9 mouse cellular contexts compared by ENCODE assay signal in genomic region chr15:83036900-83037519, GRCm38 (mm10). TPM values are rescaled to one million over a fixed set of nuclear protein-coding genes. Genes with fewer than 3 reads are reported as not detected.
DNase-seq lines count a peak whose midpoint lies in the region; ATAC-seq and TF ChIP-seq lines count a peak whose summit lies in the region.
"Had no signal": no experiment of that assay in that cellular context is flagged by ENCODE, and none has a peak within 500 bp of the region (broad histone marks: within the 10 kb centered on the region; RNA-seq: fewer than 3 reads in every experiment).

No protein-coding gene starts in this region.

- no peak; the same call in 1 of the 2 replicates for ATAC-seq in kidney, embryonic 14.5 days (ENCODE audit: low FRiP score, low TSS enrichment)
- no peak for ATAC-seq in CD4-positive, CD25-positive, alpha-beta regulatory T cell, adult 4 months

- intact Hi-C loops in left cerebral cortex, adult 2 months (cut with DNase I) = loop anchor here (1.0 to 2.0 kb wide), 4 partner anchors 50 to 232 kb away; partner anchors contain the start of gene Tcf20

- TF ChIP-seq CTCF in kidney, adult 2 months (conservative IDR thresholded peaks at IDR 0.05; ENCODE audit: insufficient read depth, insufficient read length, low read depth, low read length) = no peak
- TF ChIP-seq CTCF in left cerebral cortex, adult 2 months (IDR thresholded peaks at IDR 0.05) = no peak

- no peaks in the 10 kb centered on the region for H3K4me1 ChIP-seq in kidney, adult 2 months (ENCODE audit: control insufficient read depth, insufficient read depth, low read length)
- peaks cover 34% of the 10 kb centered on the region; the same call in 1 of the 2 replicates for H3K4me1 ChIP-seq in kidney, embryonic 14.5 days (ENCODE audit: control insufficient read depth, insufficient read depth, low read length)

- H3K4me3 ChIP-seq in kidney, adult 2 months (ENCODE audit: insufficient read depth, low read depth, low read length) = no peak overlapping the region
- H3K4me3 ChIP-seq in kidney, embryonic 14.5 days (ENCODE audit: low read length) = no peak overlapping the region
- H3K4me3 ChIP-seq in left cerebral cortex, adult 2 months = no peak overlapping the region

- H3K9me3 ChIP-seq in kidney, embryonic 14.5 days (ENCODE audit: control insufficient read depth, low read length) = no peaks in the 10 kb centered on the region
- H3K9me3 ChIP-seq: megakaryocyte, embryonic 14.5 days had no signal

- H3K27ac ChIP-seq in kidney, adult 2 months (ENCODE audit: insufficient read depth, low read depth, low read length) = no peak overlapping the region
- no peak overlapping the region for H3K27ac ChIP-seq in kidney, embryonic 14.5 days (ENCODE audit: low read depth, low read length)
- no peak overlapping the region for H3K27ac ChIP-seq in left cerebral cortex, adult 2 months

- no peaks in the 10 kb centered on the region for H3K36me3 ChIP-seq in kidney, adult 2 months (ENCODE audit: control insufficient read depth, insufficient read depth, low read length)
- H3K36me3 ChIP-seq in kidney, embryonic 14.5 days (ENCODE audit: control insufficient read depth, insufficient read depth, low read length) = no peaks in the 10 kb centered on the region

- TF ChIP-seq POLR2A in kidney, adult 2 months (IDR thresholded peaks at IDR 0.05; ENCODE audit: low read depth, low read length) = no peak

- H3K4me2 ChIP-seq in kidney, embryonic 14.5 days (replicated peaks; ENCODE audit: low read depth, low read length) = no peak overlapping the region

- no peak overlapping the region for H3K9ac ChIP-seq in kidney, embryonic 14.5 days (ENCODE audit: low read depth, low read length)

- H3K27me3 ChIP-seq in kidney, adult 2 months (replicated peaks; ENCODE audit: control insufficient read depth, insufficient read depth, low read length) = no peaks in the 10 kb centered on the region
- H3K27me3 ChIP-seq in kidney, embryonic 14.5 days (ENCODE audit: control insufficient read depth, insufficient read depth, low read length) = peaks cover 11% of the 10 kb centered on the region

- peak; percentile 37 for DNase-seq in kidney, adult 2 months
- peak; percentile 37 for DNase-seq in adrenal gland, adult 8-10 months
- peak; percentile 74 to 83 for DNase-seq in cerebellum, postnatal 25 days
- peak; percentile 60 to 62 for DNase-seq in left cerebral cortex, adult 2 months (ENCODE audit: extremely low spot score in 1 of 2, low spot score in 2 of 2)
- no peak for DNase-seq in retina, postnatal 1 day
- no peak for DNase-seq in thymus, postnatal 0 days (ENCODE audit: low spot score)

- WGBS in kidney, adult 2 months = 62% methylated on average over 14 of the region's 14 CpGs
- 65% methylated on average over 14 of the region's 14 CpGs for WGBS in kidney, embryonic 14.5 days

RNA-seq across cellular contexts. Expression of gene Nfam1, which starts 3.9 kb away (rescaled TPM):
- polyA plus RNA-seq in kidney, adult 2 months (2012; rRNA removed) = 2.2 and 2.9 TPM in 2 replicates
- 2.0 and 3.4 TPM in 2 replicates for polyA plus RNA-seq in kidney, embryonic 14.5 days (2014; fragmentation: Nextera tagmentation; extraction: Ambion mirVana)
- 1 to 10 TPM; 2.5 to 4.6 (median 3.8) TPM for total RNA-seq in adrenal gland, adult 8-10 months (2022)
- total RNA-seq in left cerebral cortex, adult 2 months (2021) = 1 to 10 TPM; 2.2 to 2.8 TPM
- 1 to 10 TPM in 1 of 2 experiments, under 1 TPM in 1; 0.22 to 1.1 TPM for polyA plus RNA-seq in CD4-positive, CD25-positive, alpha-beta regulatory T cell, adult 4 months (2017; shearing (Covaris generic))
- 3.2 and 3.6 TPM in 2 replicates for polyA plus RNA-seq in thymus, postnatal 0 days (2015; fragmentation: Nextera tagmentation; extraction: Ambion mirVana)

RNA-seq across cellular contexts. Expression of gene Tcf20, which starts 49.3 kb away (rescaled TPM):
- 17.8 and 18.1 TPM in 2 replicates for polyA plus RNA-seq in kidney, adult 2 months (2012; rRNA removed)
- polyA plus RNA-seq in kidney, embryonic 14.5 days (2014; fragmentation: Nextera tagmentation; extraction: Ambion mirVana) = 7.1 and 11.6 TPM in 2 replicates
- total RNA-seq in adrenal gland, adult 8-10 months (2022) = 100 to 1,000 TPM; 102 to 109 (median 106) TPM
- 100 to 1,000 TPM; 231 to 245 TPM for total RNA-seq in left cerebral cortex, adult 2 months (2021)
- 10 to 100 TPM; 15.9 to 19.7 TPM for polyA plus RNA-seq in CD4-positive, CD25-positive, alpha-beta regulatory T cell, adult 4 months (2017; shearing (Covaris generic))
- 9.9 and 13.1 TPM in 2 replicates for polyA plus RNA-seq in thymus, postnatal 0 days (2015; fragmentation: Nextera tagmentation; extraction: Ambion mirVana)

RNA-seq across cellular contexts. Expression of gene Serhl, which starts 52.3 kb away (rescaled TPM):
- polyA plus RNA-seq in kidney, adult 2 months (2012; rRNA removed) = 106 and 124 TPM in 2 replicates
- polyA plus RNA-seq in kidney, embryonic 14.5 days (2014; fragmentation: Nextera tagmentation; extraction: Ambion mirVana) = 52.7 and 54.5 TPM in 2 replicates
- total RNA-seq in adrenal gland, adult 8-10 months (2022) = 10 to 100 TPM; 42.1 to 73.7 (median 60.6) TPM
- 10 to 100 TPM in 1 of 2 experiments, 1 to 10 TPM in 1; 9.0 to 10.2 TPM for total RNA-seq in left cerebral cortex, adult 2 months (2021)
- polyA plus RNA-seq in CD4-positive, CD25-positive, alpha-beta regulatory T cell, adult 4 months (2017; shearing (Covaris generic)) = 10 to 100 TPM; 81.9 to 88.8 TPM
- polyA plus RNA-seq in thymus, postnatal 0 days (2015; fragmentation: Nextera tagmentation; extraction: Ambion mirVana) = 74.8 and 83.2 TPM in 2 replicates

Comparison
In these comparisons a context has a peak if more than half of its experiments do, and no peak if none do; other contexts are left out.
1. DNase-seq: peak in kidney, adult 2 months (single experiment), adrenal gland, adult 8-10 months (single experiment), cerebellum, postnatal 25 days (2 of 2) and left cerebral cortex, adult 2 months (2 of 2); none in retina, postnatal 1 day (single experiment) and thymus, postnatal 0 days (single experiment).